Mouse (Mus musculus) layer of hippocampus, adult 9-10 months (tissue): Measurements from ENCODE around the gene Cpm.
A peak's percentile ranks its signal among the peaks of the same experiment; 100 is the strongest.
"Not testable (repeated sequence)": the region's sequence is repeated elsewhere in the genome, so short reads cannot be mapped to it uniquely, and the experiment has no call there.

ENCODE experiments used
- DNase-seq: peaks from one replicate; pipeline ENCODE4 v3.0.0; 2022; ENCODE audit warnings: low spot score

Gene Cpm

GRCm38 (mm10) chr10:117703506-117703905 is 74.2 kb downstream of the Cpm start:
- no peak for DNase-seq

- not testable (repeated sequence) for DNase-seq
Measured at GRCm38 (mm10) chr10:117704314-117704963, 75.1 kb downstream of the Cpm start.

- no peak for DNase-seq
Measured at GRCm38 (mm10) chr10:117704964-117705335, 75.7 kb downstream of the Cpm start.

GRCm38 (mm10) chr10:117705806-117706205 is 76.5 kb downstream of the Cpm start:
- no peak for DNase-seq

GRCm38 (mm10) chr10:117706440-117706839 is 77.1 kb downstream of the Cpm start:
- DNase-seq: no peak

GRCm38 (mm10) chr10:117707114-117707838 is 78.0 kb downstream of the Cpm start:
- no peak for DNase-seq

GRCm38 (mm10) chr10:117708376-117708775 is 79.1 kb downstream of the Cpm start:
- no peak for DNase-seq

GRCm38 (mm10) chr10:117708856-117709255 is 79.6 kb downstream of the Cpm start:
- no peak for DNase-seq

GRCm38 (mm10) chr10:117709326-117709830 is 80.1 kb downstream of the Cpm start:
- no peak for DNase-seq

- DNase-seq: no peak
Measured at GRCm38 (mm10) chr10:117709930-117710603, 80.8 kb downstream of the Cpm start.

- peak; percentile 90 for DNase-seq
Measured at GRCm38 (mm10) chr10:117710604-117711141, 81.4 kb downstream of the Cpm start, which contains the start of gene Mdm2. Gene Mdm2, minus strand, starts transcription at chr10:117710758.

- DNase-seq: no peak
Measured at GRCm38 (mm10) chr10:117711408-117711807, 82.1 kb downstream of the Cpm start.

GRCm38 (mm10) chr10:117712191-117712754 is 83.0 kb downstream of the Cpm start:
- no peak for DNase-seq

- DNase-seq: no peak
Measured at GRCm38 (mm10) chr10:117712871-117713270, 83.6 kb downstream of the Cpm start.

GRCm38 (mm10) chr10:117713466-117713865 is 84.2 kb downstream of the Cpm start:
- DNase-seq: no peak

GRCm38 (mm10) chr10:117714048-117714545 is 84.8 kb downstream of the Cpm start:
- no peak for DNase-seq

GRCm38 (mm10) chr10:117714928-117715500 is 85.7 kb downstream of the Cpm start:
- DNase-seq: no peak

GRCm38 (mm10) chr10:117715654-117716053 is 86.4 kb downstream of the Cpm start:
- not testable (repeated sequence) for DNase-seq

GRCm38 (mm10) chr10:117716686-117717085 is 87.4 kb downstream of the Cpm start:
- no peak for DNase-seq

- DNase-seq: no peak
Measured at GRCm38 (mm10) chr10:117717583-117717982, 88.3 kb downstream of the Cpm start.
